ENCODE assay signal across 17 mouse cellular contexts in genomic region chr10:67330580-67330979, GRCm38 (mm10).
"Had no signal": no experiment of that assay in that cellular context is flagged by ENCODE, and none has a peak within 500 bp of the region (broad histone marks: within the 10 kb centered on the region; RNA-seq: fewer than 3 reads in every experiment).

No protein-coding gene starts in this region.

- DNase-seq: kidney, adult 9 months; kidney, postnatal 14 days; kidney, postnatal 4 days; layer of hippocampus, adult 9-11 months; left cerebral cortex, postnatal 4 days; liver, postnatal 0 days; lung, embryonic 14.5 days; thymus, adult 18-20 months; thymus, postnatal 36 days had no signal

- H3K4me3 ChIP-seq: limb, embryonic 12.5 days; limb, embryonic 15.5 days; midbrain, embryonic 10.5 days; midbrain, embryonic 13.5 days; myocyte; neural tube, embryonic 13.5 days had no signal

- H3K27ac ChIP-seq: limb, embryonic 12.5 days; limb, embryonic 15.5 days; liver, embryonic 14.5 days; macrophage; midbrain, embryonic 10.5 days; midbrain, embryonic 13.5 days; neural tube, embryonic 13.5 days had no signal
